Mouse (Mus musculus) embryonic facial prominence, embryonic 14.5 days (tissue): Measurements from ENCODE around the gene Mrtfa. TPM values are rescaled to one million over a fixed set of nuclear protein-coding genes. Genes with fewer than 3 reads are reported as not detected.

Source experiments
- ATAC-seq: fragments of 200-750 bp; cut with Nextera tagmentation; 2 replicates; pipeline ENCODE4 v1.8.0; 2017; ENCODE audit warnings: low read depth, moderate number of reproducible peaks, moderate TSS enrichment
- DNase-seq: peaks from one replicate; pipeline ENCODE4 v3.0.0-alpha.2; 2015; ENCODE audit warnings: low spot score
- H3K27ac ChIP-seq: fragments of 300-500 bp; sonication (generic); replicated peaks from 2 replicates; pipeline ENCODE4 v1.5.1; 2014; ENCODE audit warnings: low read depth, mild to moderate bottlenecking, low read length, moderate library complexity
- H3K27me3 ChIP-seq: fragments of 300-500 bp; sonication (generic); replicated peaks from 2 replicates; pipeline ENCODE4 v1.6.1; 2014; ENCODE audit warnings: low read length; ENCODE audit not compliant: control insufficient read depth, insufficient read depth
- H3K36me3 ChIP-seq: fragments of 300-500 bp; sonication (generic); 2 replicates; pipeline ENCODE4 v1.6.1; 2014; ENCODE audit warnings: low read length, mixed read lengths; ENCODE audit not compliant: control insufficient read depth, insufficient read depth
- H3K4me1 ChIP-seq: fragments of 300-500 bp; sonication (generic); 2 replicates; pipeline ENCODE4 v1.6.1; 2014; ENCODE audit warnings: antibody characterized with exemption, low read length; ENCODE audit not compliant: control insufficient read depth, insufficient read depth
- H3K4me2 ChIP-seq: fragments of 300-500 bp; sonication (generic); 2 replicates; pipeline ENCODE4 v1.6.1; 2014; ENCODE audit warnings: low read depth, mild to moderate bottlenecking, low read length, moderate library complexity, mixed read lengths
- H3K4me3 ChIP-seq: fragments of 300-500 bp; sonication (generic); 2 replicates; pipeline ENCODE4 v1.5.1; 2014; ENCODE audit warnings: low read depth, mild to moderate bottlenecking, low read length
- H3K9ac ChIP-seq: fragments of 300-500 bp; sonication (generic); 2 replicates; pipeline ENCODE4 v1.6.1; 2014; ENCODE audit warnings: low read depth, mild to moderate bottlenecking, low read length, moderate library complexity, mixed read lengths
- H3K9me3 ChIP-seq: fragments of 300-500 bp; sonication (generic); 2 replicates; pipeline ENCODE4 v1.6.1; 2016; ENCODE audit warnings: low read length; ENCODE audit not compliant: control insufficient read depth
- WGBS: fragments of 180-500 bp; shearing (Covaris S2); extraction: QIAGEN DNeasy Blood & Tissue Kit; methylation state at CpG from one replicate; pipeline ENCODE4 v1.1.7; 2014; 5-methylcytosine and 5-hydroxymethylcytosine counted together
- polyA plus RNA-seq: library from polyadenylated mRNA; unstranded; fragments of >200 nt; fragmentation: Nextera tagmentation; extraction: Ambion mirVana; gene quantifications from 2 replicates; pipeline ENCODE4 v1.2.1, GENCODE M21; 2014

Mrtfa gene
- polyA plus RNA-seq, 1 experiment from 2014 or later: 28.6 TPM

DNA sequence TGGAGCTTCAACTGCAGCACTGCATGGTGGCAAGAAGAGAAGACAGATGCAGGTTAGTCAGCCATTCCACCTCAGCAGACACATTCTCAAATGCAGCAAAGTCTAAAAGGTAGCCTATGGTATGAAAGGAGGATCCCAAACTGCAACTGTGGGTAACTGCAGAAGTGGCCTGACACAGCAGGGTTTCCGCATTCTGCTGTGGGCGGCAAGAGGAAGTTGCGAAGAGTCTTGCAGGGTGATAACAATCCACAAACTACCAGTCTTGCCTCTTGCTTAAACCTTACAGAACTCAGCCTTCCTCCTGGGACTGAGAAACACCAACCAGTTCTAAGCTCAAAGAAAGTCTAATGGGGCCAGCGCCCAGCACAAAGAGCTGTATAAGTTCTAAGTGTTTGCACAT lies 145.2 kb downstream of the Mrtfa start:
- no peaks in the 10 kb centered on the region for H3K27me3 ChIP-seq
- H3K4me1 ChIP-seq: 0 out of 2 replicates have a peak, but pooled peaks cover 2% of the 10 kb centered on the region
- DNase-seq: no peak
- H3K9ac ChIP-seq: no peak overlapping the region
- WGBS: 99% methylated on average over 4 of the region's 4 CpGs
- H3K36me3 ChIP-seq: peaks cover 11% of the 10 kb centered on the region
- no peak for ATAC-seq
- H3K9me3 ChIP-seq: no peaks in the 10 kb centered on the region
- no peak overlapping the region for H3K4me2 ChIP-seq
- no peak overlapping the region for H3K4me3 ChIP-seq
- H3K27ac ChIP-seq: no peak overlapping the region

DNA sequence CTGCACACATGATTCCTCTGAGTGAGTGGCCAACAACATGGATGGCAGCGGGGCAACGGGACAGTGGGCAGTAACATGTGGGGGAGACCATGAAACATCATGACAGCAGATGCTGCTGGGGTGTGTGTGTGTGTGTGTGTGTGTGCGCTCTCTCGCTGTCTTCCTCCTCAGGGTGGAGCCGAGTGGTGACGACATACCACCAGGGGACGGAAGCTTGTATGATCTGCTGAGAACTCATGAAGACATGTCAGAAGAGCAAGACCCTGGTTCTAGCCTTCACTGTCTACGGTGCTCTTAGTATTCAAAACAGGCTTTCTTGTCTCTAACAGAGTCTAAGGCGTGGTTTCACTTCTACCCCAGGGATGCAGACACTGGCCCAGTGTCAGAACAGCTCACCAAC lies 146.1 kb downstream of the Mrtfa start:
- ATAC-seq: no peak
- peaks cover 11% of the 10 kb centered on the region for H3K36me3 ChIP-seq
- H3K9me3 ChIP-seq: no peaks in the 10 kb centered on the region
- H3K4me2 ChIP-seq: no peak overlapping the region
- H3K27ac ChIP-seq: no peak overlapping the region
- H3K4me3 ChIP-seq: no peak overlapping the region
- DNase-seq: no peak
- 92% methylated on average over 9 of the region's 9 CpGs for WGBS
- 0 out of 2 replicates have a peak, but pooled peaks cover 2% of the 10 kb centered on the region for H3K4me1 ChIP-seq
- no peak overlapping the region for H3K9ac ChIP-seq
- no peaks in the 10 kb centered on the region for H3K27me3 ChIP-seq

- DNase-seq: peak; percentile 30
- peak; percentile 75; the same call in 1 of the 2 replicates for ATAC-seq
- WGBS: 47% methylated on average over 13 of the region's 13 CpGs
- Histone ChIP-seq H3K9ac (no peak overlapping the region), H3K27ac (0 out of 2 replicates have a peak overlapping the region, but pooled peaks have one; percentile 10), H3K9me3 (no peaks in the 10 kb centered on the region), H3K4me3 (no peak overlapping the region), H3K4me2 (no peak overlapping the region), H3K36me3 (peaks cover 11% of the 10 kb centered on the region), H3K4me1 (0 out of 2 replicates have a peak, but pooled peaks cover 2% of the 10 kb centered on the region), H3K27me3 (no peaks in the 10 kb centered on the region)
Measured at GRCm38 (mm10) chr15:81042276-81042931, 148.2 kb downstream of the Mrtfa start.

GRCm38 (mm10) chr15:81041767-81042166 lies 148.8 kb downstream of the Mrtfa start:
- Histone ChIP-seq H3K4me1 (0 out of 2 replicates have a peak, but pooled peaks cover 2% of the 10 kb centered on the region), H3K9me3 (no peaks in the 10 kb centered on the region), H3K27me3 (no peaks in the 10 kb centered on the region), H3K9ac (no peak overlapping the region), H3K27ac (no peak overlapping the region), H3K4me3 (no peak overlapping the region), H3K36me3 (peaks cover 11% of the 10 kb centered on the region), H3K4me2 (no peak overlapping the region)
- 67% methylated on average over 4 of the region's 4 CpGs for WGBS
- ATAC-seq (peak; percentile 30; the same call in 1 of the 2 replicates), DNase-seq (no peak)

DNA sequence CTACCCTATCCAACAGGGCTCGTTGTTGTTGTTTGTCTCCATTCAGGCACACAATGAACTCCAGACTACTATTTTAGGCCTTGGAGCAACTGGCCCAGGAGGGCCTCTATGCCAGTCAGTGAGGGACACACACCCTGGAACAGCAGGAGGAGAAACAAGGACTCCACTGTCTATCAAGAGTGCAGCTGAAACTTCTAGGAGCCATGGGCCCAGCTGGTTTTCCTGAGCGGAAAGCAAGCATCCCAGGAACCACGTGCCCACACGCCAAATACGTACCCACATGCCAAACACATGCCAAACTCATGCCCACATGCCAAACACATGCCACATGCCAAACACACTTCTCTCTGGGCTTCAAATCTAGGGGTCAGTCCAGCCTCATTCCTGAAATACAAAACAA lies 152.1 kb downstream of the Mrtfa start:
- Histone ChIP-seq H3K4me2 (no peak overlapping the region), H3K9ac (no peak overlapping the region), H3K36me3 (no peaks in the 10 kb centered on the region), H3K4me3 (no peak overlapping the region), H3K27ac (no peak overlapping the region), H3K27me3 (no peaks in the 10 kb centered on the region), H3K4me1 (peaks cover 10% of the 10 kb centered on the region), H3K9me3 (no peaks in the 10 kb centered on the region)
- WGBS: 76% methylated on average over 5 of the region's 5 CpGs
- ATAC-seq (no peak), DNase-seq (no peak)

- Histone ChIP-seq H3K27ac (no peak overlapping the region), H3K4me1 (peaks cover 14% of the 10 kb centered on the region), H3K4me3 (no peak overlapping the region), H3K4me2 (no peak overlapping the region), H3K9me3 (no peaks in the 10 kb centered on the region), H3K27me3 (no peaks in the 10 kb centered on the region), H3K9ac (no peak overlapping the region), H3K36me3 (no peaks in the 10 kb centered on the region)
- no peak for ATAC-seq
- WGBS: 60% methylated on average over 12 of the region's 12 CpGs
- no peak for DNase-seq
Measured at GRCm38 (mm10) chr15:81035417-81036162, 155.0 kb downstream of the Mrtfa start.

- Histone ChIP-seq H3K36me3 (no peaks in the 10 kb centered on the region), H3K27ac (no peak overlapping the region), H3K27me3 (no peaks in the 10 kb centered on the region), H3K4me3 (no peak overlapping the region), H3K4me2 (no peak overlapping the region), H3K9me3 (no peaks in the 10 kb centered on the region), H3K9ac (no peak overlapping the region), H3K4me1 (peaks cover 14% of the 10 kb centered on the region)
- 57% methylated on average over 6 of the region's 6 CpGs for WGBS
- no peak for ATAC-seq
- no peak for DNase-seq
Measured at GRCm38 (mm10) chr15:81034119-81034518, 156.4 kb downstream of the Mrtfa start.

DNA sequence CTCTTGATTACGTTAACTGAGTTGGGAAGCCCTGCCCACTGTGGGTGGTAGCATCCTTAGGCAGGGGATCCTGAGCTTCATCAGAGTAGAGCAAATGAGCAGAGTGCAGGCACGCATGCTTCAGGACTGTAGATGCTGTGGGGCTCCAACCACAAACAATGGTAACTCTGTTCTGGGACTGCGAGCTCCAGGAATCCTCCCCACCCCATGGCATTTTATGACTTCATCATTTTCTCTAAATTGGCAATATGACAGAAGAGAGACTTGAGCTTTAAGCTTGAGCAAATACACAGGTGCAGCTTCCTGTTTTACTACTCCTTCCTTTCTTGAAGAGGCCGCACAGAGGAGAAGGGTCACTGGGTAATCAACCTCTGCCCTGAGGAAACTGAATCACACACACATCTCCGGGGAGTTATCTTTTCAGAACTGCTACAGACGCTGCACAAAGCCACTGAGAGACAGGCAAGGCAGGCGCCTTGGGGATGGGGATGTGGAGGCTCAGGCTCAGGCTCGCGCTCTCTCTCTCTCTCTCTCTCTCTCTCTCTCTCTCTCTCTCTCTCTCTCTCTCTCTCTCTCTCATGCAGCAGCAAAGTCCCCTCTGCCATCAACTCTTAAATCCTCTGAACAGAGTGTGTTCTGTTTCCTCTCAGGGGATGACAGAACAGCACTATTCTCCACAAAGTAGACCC lies 157.5 kb downstream of the Mrtfa start:
- DNase-seq (peak; percentile 52), ATAC-seq (peak; percentile 66)
- Histone ChIP-seq H3K4me3 (no peak overlapping the region), H3K9ac (0 out of 2 replicates have a peak overlapping the region, but pooled peaks have one; percentile 7), H3K27me3 (no peaks in the 10 kb centered on the region), H3K4me1 (peaks cover 14% of the 10 kb centered on the region), H3K9me3 (no peaks in the 10 kb centered on the region), H3K27ac (peak overlapping the region; percentile 41; the same call in 1 of the 2 replicates), H3K36me3 (no peaks in the 10 kb centered on the region), H3K4me2 (no peak overlapping the region)
- 14% methylated on average over 9 of the region's 9 CpGs for WGBS
